Mouse (Mus musculus) kidney, embryonic 16.5 days (tissue): Measurements from ENCODE around the gene Gramd1b. TPM values are rescaled to one million over a fixed set of nuclear protein-coding genes. Genes with fewer than 3 reads are reported as not detected.

Experiments
- ATAC-seq: fragments of 200-750 bp; cut with Nextera tagmentation; 2 replicates; pipeline ENCODE4 v1.8.0; 2017; ENCODE audit warnings: moderate TSS enrichment; ENCODE audit not compliant: low FRiP score, low TSS enrichment
- H3K27ac ChIP-seq: fragments of 300-500 bp; sonication (generic); 2 replicates; pipeline ENCODE4 v1.5.1; 2014; ENCODE audit warnings: low read length
- H3K27me3 ChIP-seq: fragments of 300-500 bp; sonication (generic); 2 replicates; pipeline ENCODE4 v1.6.1; 2014; ENCODE audit warnings: low read length, control low read depth, mixed read lengths; ENCODE audit not compliant: insufficient read depth
- H3K36me3 ChIP-seq: fragments of 300-500 bp; sonication (generic); 2 replicates; pipeline ENCODE4 v1.6.1; 2014; ENCODE audit warnings: low read length, control low read depth, mixed read lengths; ENCODE audit not compliant: insufficient read depth
- H3K4me1 ChIP-seq: fragments of 300-500 bp; sonication (generic); 2 replicates; pipeline ENCODE4 v1.6.1; 2014; ENCODE audit warnings: low read length, control low read depth, mixed read lengths; ENCODE audit not compliant: insufficient read depth
- H3K4me2 ChIP-seq: fragments of 300-500 bp; sonication (generic); replicated peaks from 2 replicates; pipeline ENCODE4 v1.6.1; 2014; ENCODE audit warnings: low read depth, low read length
- H3K4me3 ChIP-seq: fragments of 300-500 bp; sonication (generic); 2 replicates; pipeline ENCODE4 v1.5.1; 2014; ENCODE audit warnings: mild to moderate bottlenecking, low read length
- H3K9ac ChIP-seq: fragments of 300-500 bp; sonication (generic); replicated peaks from 2 replicates; pipeline ENCODE4 v1.6.1; 2014; ENCODE audit warnings: low read length
- H3K9me3 ChIP-seq: fragments of 300-500 bp; sonication (generic); 2 replicates; pipeline ENCODE4 v1.6.1; 2016; ENCODE audit warnings: low read length, control low read depth
- WGBS: fragments of 180-500 bp; shearing (Covaris S2); extraction: QIAGEN DNeasy Blood & Tissue Kit; methylation state at CpG from one replicate; pipeline ENCODE4 v1.1.7; 2014; 5-methylcytosine and 5-hydroxymethylcytosine counted together
- polyA plus RNA-seq: library from polyadenylated mRNA; unstranded; fragments of >200 nt; fragmentation: Nextera tagmentation; extraction: Ambion mirVana; gene quantifications from 2 replicates; pipeline ENCODE4 v1.2.1, GENCODE M21; 2015

Gramd1b gene
- polyA plus RNA-seq, 1 experiment from 2014 or later, result 11.0 TPM

DNA sequence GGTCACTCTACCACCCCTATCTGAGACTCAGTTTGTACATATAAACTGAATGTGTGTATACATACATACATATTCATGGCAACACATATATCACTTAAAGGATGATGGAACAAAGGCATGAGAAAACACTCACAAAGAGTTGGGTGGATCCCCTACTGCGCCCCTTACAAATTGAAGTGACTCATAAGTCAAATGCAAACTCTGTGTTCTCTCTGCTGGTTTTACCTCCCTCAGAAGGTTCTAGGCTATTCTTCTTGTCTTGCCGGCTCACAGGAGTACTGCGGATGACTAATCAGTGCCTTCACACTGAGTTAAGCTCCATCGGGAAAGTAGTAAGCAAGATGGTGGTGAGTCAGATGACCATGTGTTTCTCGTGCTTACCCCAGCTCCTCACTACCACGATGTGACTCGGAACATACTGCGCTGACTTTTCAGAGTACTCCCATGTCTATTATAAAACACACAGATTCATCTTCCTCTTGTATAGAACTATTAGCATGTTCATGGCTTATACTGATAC is 182.4 kb downstream of the Gramd1b start:
- no peak for ATAC-seq
- no peaks in the 10 kb centered on the region for H3K36me3 ChIP-seq
- no peaks in the 10 kb centered on the region for H3K27me3 ChIP-seq
- H3K4me1 ChIP-seq, result peaks cover 18% of the 10 kb centered on the region
- H3K9ac ChIP-seq, result no peak overlapping the region
- H3K9me3 ChIP-seq, result no peaks in the 10 kb centered on the region
- H3K4me2 ChIP-seq, result no peak overlapping the region
- H3K4me3 ChIP-seq, result no peak overlapping the region
- WGBS, result 95% methylated on average over 8 of the region's 8 CpGs
- no peak overlapping the region for H3K27ac ChIP-seq

DNA sequence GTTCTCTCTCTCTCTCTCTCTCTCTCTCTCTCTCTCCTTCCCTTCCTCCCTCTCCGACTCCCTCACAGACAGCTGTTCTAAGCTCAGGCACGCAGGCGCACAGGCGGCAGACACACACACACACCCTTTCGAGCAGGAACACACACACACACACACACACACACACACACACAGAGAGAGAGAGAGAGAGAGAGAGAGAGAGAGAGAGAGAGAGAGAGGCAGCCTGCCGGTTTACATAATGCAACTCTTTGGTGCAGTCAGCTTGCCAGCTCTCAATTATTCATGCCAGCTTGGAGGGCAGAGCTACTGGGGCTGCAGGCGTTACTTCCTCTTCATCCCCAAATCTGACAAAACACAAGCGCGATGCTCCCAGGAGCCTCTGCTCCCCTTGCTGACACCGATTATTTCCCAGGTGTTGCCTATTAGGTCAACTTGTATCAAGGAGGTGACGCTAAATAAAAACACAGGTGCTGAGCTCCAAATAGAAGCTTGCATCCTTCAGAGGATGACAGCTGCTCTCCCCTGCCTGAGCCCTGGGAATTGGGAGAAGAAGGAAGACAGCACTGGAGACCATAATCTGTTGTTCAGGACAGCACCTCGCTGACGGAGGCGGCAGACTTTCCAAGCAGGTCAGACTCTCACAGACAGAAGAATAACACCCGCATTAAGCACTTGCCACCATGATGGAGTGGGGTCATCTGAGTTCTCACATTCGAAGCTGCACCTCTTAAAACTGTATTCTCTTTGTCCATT is 184.8 kb downstream of the Gramd1b start:
- Histone ChIP-seq H3K36me3 (no peaks in the 10 kb centered on the region), H3K27me3 (no peaks in the 10 kb centered on the region), H3K4me3 (peak overlapping the region; percentile 33), H3K9ac (0 out of 2 replicates have a peak overlapping the region, but pooled peaks have one; percentile 12), H3K27ac (peak overlapping the region; percentile 44; the same call in 1 of the 2 replicates), H3K4me1 (peaks cover 18% of the 10 kb centered on the region), H3K9me3 (no peaks in the 10 kb centered on the region), H3K4me2 (peak overlapping the region; percentile 57)
- peak; percentile 81 for ATAC-seq
- WGBS, result 12% methylated on average over 16 of the region's 16 CpGs

GRCm38 (mm10) chr9:40345493-40346231 is 185.5 kb downstream of the Gramd1b start:
- WGBS, result 27% methylated on average over 12 of the region's 13 CpGs
- no peaks in the 10 kb centered on the region for H3K36me3 ChIP-seq
- ATAC-seq, result peak; percentile 72
- H3K27ac ChIP-seq, result peak overlapping the region; percentile 27; the same call in 1 of the 2 replicates
- peak overlapping the region; percentile 33 for H3K4me3 ChIP-seq
- no peaks in the 10 kb centered on the region for H3K9me3 ChIP-seq
- 0 out of 2 replicates have a peak overlapping the region, but pooled peaks have one; percentile 12 for H3K9ac ChIP-seq
- H3K4me2 ChIP-seq, result peak overlapping the region; percentile 57
- peaks cover 18% of the 10 kb centered on the region for H3K4me1 ChIP-seq
- H3K27me3 ChIP-seq, result no peaks in the 10 kb centered on the region

DNA sequence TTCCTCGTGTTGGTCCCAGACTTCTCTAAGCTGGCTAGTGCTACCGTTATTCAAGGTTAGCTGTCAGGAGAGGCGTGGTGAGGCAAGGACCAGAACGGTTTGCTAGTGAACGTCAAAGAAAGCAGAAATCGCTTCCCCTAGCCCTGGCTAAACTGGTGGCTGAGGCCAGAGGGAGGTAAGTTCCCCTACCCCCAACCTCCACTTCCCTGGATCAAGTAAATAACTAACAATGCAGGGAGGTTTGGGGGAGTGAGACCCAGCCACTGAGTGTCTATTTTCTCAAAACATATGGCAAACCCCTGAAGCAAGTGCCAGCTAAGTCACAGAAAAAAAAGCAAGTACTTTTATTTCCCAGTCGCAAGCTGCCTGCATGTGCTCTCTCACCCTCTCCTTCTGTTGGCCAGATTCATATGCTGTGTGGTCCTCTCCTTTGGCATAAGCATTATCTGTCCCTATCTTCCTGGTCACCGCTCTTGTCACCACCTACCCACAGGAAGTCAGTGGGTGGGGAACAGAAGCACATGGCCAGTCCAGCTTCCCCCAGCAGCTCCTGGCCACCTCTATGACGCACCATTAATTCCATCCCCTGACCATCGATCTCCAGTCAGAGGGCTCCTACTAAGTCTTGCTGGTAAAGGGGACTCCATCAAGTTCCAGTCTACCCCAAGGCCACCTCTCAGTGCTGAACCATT is 186.2 kb downstream of the Gramd1b start:
- Histone ChIP-seq H3K36me3 (no peaks in the 10 kb centered on the region), H3K4me2 (peak overlapping the region; percentile 57), H3K4me1 (peaks cover 21% of the 10 kb centered on the region), H3K9ac (no peak overlapping the region), H3K4me3 (no peak overlapping the region), H3K27ac (peak overlapping the region; percentile 27; the same call in 1 of the 2 replicates), H3K9me3 (no peaks in the 10 kb centered on the region), H3K27me3 (no peaks in the 10 kb centered on the region)
- WGBS, result 32% methylated on average over 10 of the region's 10 CpGs
- ATAC-seq, result peak; percentile 57

- no peak for ATAC-seq
- Histone ChIP-seq H3K9me3 (no peaks in the 10 kb centered on the region), H3K4me3 (no peak overlapping the region), H3K4me2 (no peak overlapping the region), H3K36me3 (no peaks in the 10 kb centered on the region), H3K9ac (no peak overlapping the region), H3K27ac (no peak overlapping the region), H3K4me1 (peaks cover 25% of the 10 kb centered on the region), H3K27me3 (no peaks in the 10 kb centered on the region)
- WGBS, result 93% methylated on average over 7 of the region's 7 CpGs
These were observed 187.4 kb downstream of the Gramd1b start for GRCm38 (mm10) chr9:40343828-40344227.

GRCm38 (mm10) chr9:40343053-40343652 is 188.0 kb downstream of the Gramd1b start:
- no peak for ATAC-seq
- Histone ChIP-seq H3K27ac (no peak overlapping the region), H3K4me2 (no peak overlapping the region), H3K9ac (no peak overlapping the region), H3K4me3 (no peak overlapping the region), H3K36me3 (no peaks in the 10 kb centered on the region), H3K4me1 (peaks cover 25% of the 10 kb centered on the region), H3K9me3 (no peaks in the 10 kb centered on the region), H3K27me3 (no peaks in the 10 kb centered on the region)
- 92% methylated on average over 9 of the region's 9 CpGs for WGBS

DNA sequence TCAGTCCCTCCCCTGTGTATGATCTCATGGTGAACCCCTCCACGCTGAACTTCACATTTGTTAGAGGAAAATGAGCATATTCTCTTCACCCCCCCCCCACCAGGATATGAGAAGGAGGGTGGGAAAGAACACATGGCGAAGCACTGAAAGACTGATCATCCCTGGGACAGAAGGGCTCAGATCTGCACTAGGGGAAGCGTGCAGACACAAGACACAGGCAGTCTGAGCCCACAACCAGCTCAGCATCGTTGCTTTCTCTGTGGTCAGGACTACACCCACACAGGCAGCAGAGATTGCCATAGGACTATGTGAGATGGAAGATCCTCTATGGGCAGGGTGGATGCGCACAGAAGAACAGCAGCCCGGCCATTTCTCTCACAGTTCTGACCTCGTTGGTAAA is 189.1 kb downstream of the Gramd1b start:
- Histone ChIP-seq H3K9me3 (no peaks in the 10 kb centered on the region), H3K4me3 (no peak overlapping the region), H3K4me1 (peaks cover 25% of the 10 kb centered on the region), H3K9ac (no peak overlapping the region), H3K36me3 (no peaks in the 10 kb centered on the region), H3K27ac (no peak overlapping the region), H3K4me2 (no peak overlapping the region), H3K27me3 (no peaks in the 10 kb centered on the region)
- no peak for ATAC-seq
- 84% methylated on average over 7 of the region's 7 CpGs for WGBS

DNA sequence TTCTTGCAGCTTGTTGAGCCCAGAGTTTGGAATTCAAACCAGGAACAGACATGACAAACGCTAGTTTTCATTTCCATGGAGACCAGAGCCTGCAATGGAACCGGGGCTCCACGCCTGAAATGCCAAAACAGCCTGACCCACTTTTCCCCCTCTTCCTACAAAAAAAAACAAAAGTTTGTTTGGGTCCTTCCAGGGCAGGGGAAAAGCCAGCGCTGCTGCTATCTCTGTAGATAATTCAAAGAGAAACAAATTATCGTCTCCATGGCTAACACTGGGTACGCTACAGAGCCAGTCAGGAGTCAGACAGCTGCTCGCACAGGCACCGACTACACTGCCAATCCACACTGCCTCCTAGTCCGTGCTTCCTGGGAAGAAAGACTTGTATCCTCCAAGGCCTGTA is 191.6 kb downstream of the Gramd1b start:
- ATAC-seq, result no peak
- Histone ChIP-seq H3K4me1 (peaks cover 11% of the 10 kb centered on the region; the same call in 1 of the 2 replicates), H3K9ac (no peak overlapping the region), H3K4me3 (no peak overlapping the region), H3K27me3 (no peaks in the 10 kb centered on the region), H3K27ac (no peak overlapping the region), H3K9me3 (no peaks in the 10 kb centered on the region), H3K4me2 (no peak overlapping the region), H3K36me3 (no peaks in the 10 kb centered on the region)
- WGBS, result 70% methylated on average over 9 of the region's 9 CpGs

- Histone ChIP-seq H3K4me1 (peaks cover 11% of the 10 kb centered on the region; the same call in 1 of the 2 replicates), H3K36me3 (no peaks in the 10 kb centered on the region), H3K27ac (peak overlapping the region; percentile 2; the same call in 1 of the 2 replicates), H3K9ac (no peak overlapping the region), H3K27me3 (no peaks in the 10 kb centered on the region), H3K4me3 (no peak overlapping the region), H3K9me3 (no peaks in the 10 kb centered on the region), H3K4me2 (no peak overlapping the region)
- WGBS, result 76% methylated on average over 4 of the region's 4 CpGs
- no peak for ATAC-seq
These were observed 193.9 kb downstream of the Gramd1b start for GRCm38 (mm10) chr9:40337131-40337820.
